Mouse (Mus musculus): ENCODE results near the gene Fbxo42.

- TF ChIP-seq TCF12 (IDR thresholded peaks at IDR 0.05; ENCODE audit: low read depth, low read length): no peak
- no peak for TF ChIP-seq POLR2A (IDR thresholded peaks at IDR 0.05; ENCODE audit: control insufficient read depth in 1 of 2, insufficient read depth in 1 of 2, low read depth in 1 of 2, low read length in 2 of 2, poor library complexity in 1 of 2)
- TF ChIP-seq CTCF (IDR thresholded peaks at IDR 0.05 in 2 of 3, conservative IDR thresholded peaks at IDR 0.05 in 1 of 3; ENCODE audit: control insufficient read depth in 1 of 3, insufficient read depth in 1 of 3, low read depth in 2 of 3, low read length in 3 of 3, poor library complexity in 1 of 3, severe bottlenecking in 1 of 3): no peak
Observed at GRCm38 (mm10) chr4:141228687-141229086, 81.0 kb downstream of the Fbxo42 start.
